Mouse (Mus musculus): Measurements from ENCODE around the gene Smpdl3b. TPM values are rescaled to one million over a fixed set of nuclear protein-coding genes. Genes with fewer than 3 reads are reported as not detected.
"Not testable (repeated sequence)": the region's sequence is repeated elsewhere in the genome, so short reads cannot be mapped to it uniquely, and the experiment has no call there.

The Smpdl3b gene
- polyA plus RNA-seq, 1 experiment from 2014 or later: 4.6 TPM

DNA sequence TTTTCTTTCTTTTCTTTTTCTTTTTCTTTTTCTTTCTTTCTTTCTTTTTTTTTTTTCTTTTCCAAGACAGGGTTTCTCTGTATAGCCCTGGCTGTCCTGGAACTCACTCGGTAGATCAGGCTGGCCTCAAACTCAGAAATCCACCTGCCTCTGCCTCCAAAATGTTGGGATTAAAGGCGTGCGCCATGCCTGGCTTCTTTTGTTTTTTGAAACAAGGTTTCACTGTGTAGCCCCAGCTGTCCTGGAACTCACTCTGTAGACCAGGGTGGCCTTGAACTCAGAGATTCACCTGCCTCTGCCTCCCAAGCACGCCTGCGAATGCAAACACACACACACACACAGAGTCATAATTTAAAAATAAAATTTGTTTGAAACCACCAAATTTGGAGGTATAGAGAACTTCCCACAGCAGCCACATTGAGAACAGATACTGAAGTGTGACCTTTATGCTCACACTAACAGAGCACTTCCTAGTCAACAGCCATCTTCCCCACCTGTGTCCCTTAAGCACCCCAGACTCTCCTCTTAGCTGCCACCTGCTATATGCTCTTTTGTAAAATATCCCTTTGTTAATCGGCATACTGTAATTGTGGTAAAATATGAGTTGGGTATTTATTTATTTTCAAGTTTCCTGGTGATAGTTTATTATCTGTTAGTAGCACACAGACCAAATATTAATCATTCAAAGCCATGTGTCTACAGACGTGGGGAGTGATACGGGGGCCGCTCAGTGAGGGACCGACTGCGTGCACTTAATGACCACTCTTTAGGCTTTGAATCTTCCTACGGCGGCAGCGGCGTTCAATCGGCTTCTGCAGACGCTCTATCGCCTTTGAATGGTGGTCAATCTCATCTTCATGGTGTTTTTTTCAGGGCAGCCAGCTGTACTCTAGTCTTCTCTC lies 44.4 kb upstream of the Smpdl3b start:
- no peak overlapping the region for H3K4me2 ChIP-seq (ENCODE audit: low read depth, severe bottlenecking)
- 88% methylated on average over 18 of the region's 18 CpGs for WGBS
- H3K9ac ChIP-seq (ENCODE audit: low read length): no peak overlapping the region
- H3K4me3 ChIP-seq (ENCODE audit: low read depth, low read length): no peak overlapping the region
- no peaks in the 10 kb centered on the region for H3K4me1 ChIP-seq (ENCODE audit: control insufficient read depth, insufficient read depth, low read length)
- no peaks in the 10 kb centered on the region for H3K9me3 ChIP-seq (ENCODE audit: control insufficient read depth, low read length)
- H3K36me3 ChIP-seq (ENCODE audit: control insufficient read depth, insufficient read depth, low read length): no peaks in the 10 kb centered on the region
- 0 out of 2 replicates have a peak, but pooled peaks cover 2% of the 10 kb centered on the region for H3K27me3 ChIP-seq (ENCODE audit: control insufficient read depth, insufficient read depth, low read length)
- ATAC-seq (ENCODE audit: insufficient number of reproducible peaks, low FRiP score, low TSS enrichment, low read depth) (no peak), DNase-seq (ENCODE audit: low spot score) (no peak)
- H3K27ac ChIP-seq (replicated peaks; ENCODE audit: low read depth, low read length): no peak overlapping the region

DNA sequence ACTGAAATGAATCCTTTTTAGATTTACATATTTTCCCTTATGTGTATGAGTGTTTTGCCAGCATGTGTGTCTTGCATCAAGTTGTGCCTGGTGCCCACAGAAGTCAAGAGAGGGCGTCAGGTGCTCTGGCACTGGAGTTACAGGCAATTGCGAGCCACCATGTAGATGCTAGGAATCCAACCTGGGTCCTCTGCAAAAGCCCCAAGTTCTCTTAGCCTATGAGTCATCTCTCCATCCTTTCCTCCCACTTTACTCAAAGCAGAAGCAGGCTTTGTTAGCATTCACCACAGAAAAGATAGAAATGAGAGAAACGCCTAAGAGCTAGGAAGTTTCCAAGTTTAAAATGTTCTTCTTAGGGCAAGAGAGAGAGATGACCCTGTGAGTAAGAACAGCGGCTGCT lies 42.8 kb upstream of the Smpdl3b start:
- no peak for DNase-seq (ENCODE audit: low spot score)
- Histone ChIP-seq H3K27ac (replicated peaks; ENCODE audit: low read depth, low read length) (no peak overlapping the region), H3K9ac (ENCODE audit: low read length) (no peak overlapping the region), H3K27me3 (ENCODE audit: control insufficient read depth, insufficient read depth, low read length) (peaks cover 5% of the 10 kb centered on the region), H3K9me3 (ENCODE audit: control insufficient read depth, low read length) (no peaks in the 10 kb centered on the region), H3K4me1 (ENCODE audit: control insufficient read depth, insufficient read depth, low read length) (peaks cover 5% of the 10 kb centered on the region; the same call in 1 of the 2 replicates), H3K4me2 (ENCODE audit: low read depth, severe bottlenecking) (no peak overlapping the region), H3K36me3 (ENCODE audit: control insufficient read depth, insufficient read depth, low read length) (no peaks in the 10 kb centered on the region), H3K4me3 (ENCODE audit: low read depth, low read length) (no peak overlapping the region)
- ATAC-seq (ENCODE audit: insufficient number of reproducible peaks, low FRiP score, low TSS enrichment, low read depth): no peak
- 89% methylated on average over 4 of the region's 4 CpGs for WGBS

DNA sequence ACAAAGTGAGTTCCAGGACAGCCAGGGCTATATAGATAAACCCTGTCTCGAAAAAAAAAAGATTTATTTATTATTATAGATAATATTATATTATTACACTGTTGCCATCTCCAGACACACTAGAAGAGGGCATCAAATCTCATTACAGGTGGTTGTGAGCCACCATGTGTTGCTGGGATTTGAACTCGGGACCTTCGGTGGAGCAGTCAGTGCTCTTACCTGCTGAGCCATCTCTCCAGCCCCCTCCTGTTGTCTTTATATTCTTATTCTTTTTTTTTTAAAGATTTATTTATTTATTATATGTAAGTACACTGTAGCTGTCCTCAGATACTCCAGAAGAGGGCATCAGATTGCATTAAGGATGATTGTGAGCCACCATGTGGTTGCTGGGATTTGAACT lies 41.6 kb upstream of the Smpdl3b start:
- not testable (repeated sequence) for H3K27me3 ChIP-seq (ENCODE audit: control insufficient read depth, insufficient read depth, low read length); H3K27ac ChIP-seq (replicated peaks; ENCODE audit: low read depth, low read length); H3K4me2 ChIP-seq (ENCODE audit: low read depth, severe bottlenecking); ATAC-seq (ENCODE audit: insufficient number of reproducible peaks, low FRiP score, low TSS enrichment, low read depth); H3K4me1 ChIP-seq (ENCODE audit: control insufficient read depth, insufficient read depth, low read length); DNase-seq (ENCODE audit: low spot score); H3K9ac ChIP-seq (ENCODE audit: low read length); H3K4me3 ChIP-seq (ENCODE audit: low read depth, low read length); H3K36me3 ChIP-seq (ENCODE audit: control insufficient read depth, insufficient read depth, low read length); H3K9me3 ChIP-seq (ENCODE audit: control insufficient read depth, low read length)
- WGBS: 89% methylated on average over 3 of the region's 3 CpGs

DNA sequence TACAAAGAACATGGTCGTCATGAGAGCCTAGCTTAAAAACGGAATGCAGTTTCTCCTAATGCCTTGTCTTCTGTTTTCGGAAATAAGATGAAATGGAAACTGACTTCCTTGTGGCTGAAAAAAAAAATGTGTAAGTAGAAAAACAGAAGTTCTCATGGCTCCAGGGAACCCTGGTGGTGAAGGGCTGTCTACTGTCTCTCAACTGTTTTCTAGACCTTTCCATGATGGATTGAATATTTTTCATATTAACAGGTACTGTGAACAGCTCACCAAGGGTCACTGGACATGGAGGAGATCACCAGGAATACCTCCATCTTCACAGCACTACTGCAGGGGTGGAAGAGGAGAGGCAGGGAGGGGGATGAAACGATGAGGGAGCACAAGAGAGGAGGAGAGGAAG lies 41.0 kb upstream of the Smpdl3b start:
- 75% methylated on average over 4 of the region's 4 CpGs for WGBS
- H3K9ac ChIP-seq (ENCODE audit: low read length): no peak overlapping the region
- ATAC-seq (ENCODE audit: insufficient number of reproducible peaks, low FRiP score, low TSS enrichment, low read depth): no peak

DNA sequence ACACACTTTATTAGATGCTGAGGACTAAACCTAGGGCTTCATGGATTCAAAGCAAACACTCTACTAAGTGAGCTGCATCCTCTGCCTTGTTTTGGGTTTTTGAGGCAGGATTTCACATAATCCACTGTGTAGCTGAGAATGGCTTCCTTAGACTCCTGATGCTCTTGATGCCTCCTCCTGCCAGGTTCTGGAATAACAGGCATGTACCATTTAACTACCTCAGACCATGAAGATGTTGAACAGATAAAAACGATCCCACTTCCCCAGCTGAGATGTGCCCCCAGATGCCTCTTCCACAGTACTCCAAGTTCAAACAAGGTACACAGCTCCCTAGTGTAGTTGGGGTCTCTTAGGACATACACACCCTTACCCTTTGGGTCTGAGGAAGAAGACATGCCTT lies 40.4 kb upstream of the Smpdl3b start:
- Histone ChIP-seq H3K27ac (replicated peaks; ENCODE audit: low read depth, low read length) (no peak overlapping the region), H3K9ac (ENCODE audit: low read length) (no peak overlapping the region), H3K4me1 (ENCODE audit: control insufficient read depth, insufficient read depth, low read length) (peaks cover 5% of the 10 kb centered on the region; the same call in 1 of the 2 replicates), H3K4me2 (ENCODE audit: low read depth, severe bottlenecking) (no peak overlapping the region), H3K9me3 (ENCODE audit: control insufficient read depth, low read length) (no peaks in the 10 kb centered on the region), H3K36me3 (ENCODE audit: control insufficient read depth, insufficient read depth, low read length) (no peaks in the 10 kb centered on the region), H3K27me3 (ENCODE audit: control insufficient read depth, insufficient read depth, low read length) (peaks cover 9% of the 10 kb centered on the region), H3K4me3 (ENCODE audit: low read depth, low read length) (no peak overlapping the region)
- 78% methylated on average over 1 of the region's 1 CpGs for WGBS
- ATAC-seq (ENCODE audit: insufficient number of reproducible peaks, low FRiP score, low TSS enrichment, low read depth): no peak
- no peak for DNase-seq (ENCODE audit: low spot score)

More for the DNA sequence above, 41.0 kb upstream of the Smpdl3b start:
- Histone ChIP-seq H3K36me3 (ENCODE audit: control insufficient read depth, insufficient read depth, low read length) (no peaks in the 10 kb centered on the region), H3K27ac (replicated peaks; ENCODE audit: low read depth, low read length) (no peak overlapping the region), H3K4me1 (ENCODE audit: control insufficient read depth, insufficient read depth, low read length) (peaks cover 5% of the 10 kb centered on the region; the same call in 1 of the 2 replicates), H3K27me3 (ENCODE audit: control insufficient read depth, insufficient read depth, low read length) (peaks cover 9% of the 10 kb centered on the region), H3K4me2 (ENCODE audit: low read depth, severe bottlenecking) (no peak overlapping the region), H3K4me3 (ENCODE audit: low read depth, low read length) (no peak overlapping the region), H3K9me3 (ENCODE audit: control insufficient read depth, low read length) (no peaks in the 10 kb centered on the region)
- DNase-seq (ENCODE audit: low spot score): no peak

DNA sequence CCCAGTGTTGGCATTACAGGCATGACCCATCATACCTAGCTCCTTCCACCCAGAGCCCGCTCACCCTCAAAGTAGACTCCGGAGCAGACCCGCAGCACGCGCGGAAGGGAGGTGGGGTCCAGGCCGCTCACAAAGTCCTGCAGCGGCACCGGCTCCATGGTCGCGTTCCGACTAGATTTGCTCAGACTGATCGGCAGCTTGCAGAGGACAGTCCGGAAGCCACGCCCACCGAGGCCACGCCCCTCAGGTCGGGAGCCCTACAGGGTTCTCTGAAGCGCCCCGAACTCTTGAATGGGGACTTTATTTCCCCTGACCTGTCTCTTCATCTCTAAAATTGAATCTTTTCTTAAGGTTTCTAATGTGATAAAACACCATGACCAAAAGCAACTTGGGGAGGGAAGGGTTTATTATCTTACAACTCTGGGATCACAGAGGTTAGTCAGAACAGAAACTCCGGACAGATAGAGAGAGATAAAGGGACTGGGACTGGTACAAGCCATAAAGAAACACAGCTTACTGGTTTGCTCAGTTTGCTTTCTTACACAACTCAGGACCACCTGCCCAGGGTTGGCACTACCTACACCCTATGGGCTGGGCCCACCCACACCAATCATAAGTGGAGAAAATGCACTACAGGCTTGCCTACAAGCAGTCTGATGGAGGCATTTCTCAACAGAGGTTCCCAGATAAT lies 39.3 kb upstream of the Smpdl3b start, which contains the start of gene Themis2:
Themis2 (minus strand) TSS at position 192 of the 691 bp plus-strand sequence.
- DNase-seq (ENCODE audit: low spot score): peak; percentile 73
- H3K9me3 ChIP-seq (ENCODE audit: control insufficient read depth, low read length): no peaks in the 10 kb centered on the region
- H3K27ac ChIP-seq (replicated peaks; ENCODE audit: low read depth, low read length): no peak within 1 kb of the TSS
- peak within 1 kb of the TSS; percentile 40 for H3K4me2 ChIP-seq (ENCODE audit: low read depth, severe bottlenecking)
- H3K9ac ChIP-seq (ENCODE audit: low read length): peak within 1 kb of the TSS; percentile 27; the same call in 1 of the 2 replicates
- peaks cover 9% of the 10 kb centered on the region for H3K27me3 ChIP-seq (ENCODE audit: control insufficient read depth, insufficient read depth, low read length)
- H3K4me1 ChIP-seq (ENCODE audit: control insufficient read depth, insufficient read depth, low read length): peaks cover 5% of the 10 kb centered on the region; the same call in 1 of the 2 replicates
- 2% methylated on average over 21 of the region's 21 CpGs for WGBS
- ATAC-seq (ENCODE audit: insufficient number of reproducible peaks, low FRiP score, low TSS enrichment, low read depth): no peak
- H3K36me3 ChIP-seq (ENCODE audit: control insufficient read depth, insufficient read depth, low read length): no peaks in the 10 kb centered on the region
- H3K4me3 ChIP-seq (ENCODE audit: low read depth, low read length): peak within 1 kb of the TSS; percentile 24

DNA sequence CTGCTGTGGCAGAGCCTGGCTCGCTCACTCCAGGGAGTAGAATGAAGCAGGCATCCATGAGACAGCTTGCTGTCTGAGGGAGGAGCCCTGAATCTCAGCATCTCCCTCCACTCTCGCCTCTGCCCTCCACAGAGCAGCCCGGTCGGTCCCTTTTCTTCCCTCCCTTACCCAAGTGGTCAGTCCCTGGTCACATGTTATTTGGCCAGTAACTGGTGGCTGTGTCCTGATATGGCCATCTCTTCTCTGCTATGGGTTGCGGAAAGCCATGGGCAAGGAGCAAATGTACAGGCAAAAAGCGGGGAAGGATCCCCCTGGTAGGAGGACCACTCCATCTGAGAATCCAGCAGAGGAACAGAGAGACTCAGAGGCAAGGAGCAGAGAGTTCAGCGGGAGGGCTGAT lies 38.1 kb upstream of the Smpdl3b start:
- no peak for ATAC-seq (ENCODE audit: insufficient number of reproducible peaks, low FRiP score, low TSS enrichment, low read depth)
- H3K36me3 ChIP-seq (ENCODE audit: control insufficient read depth, insufficient read depth, low read length): no peaks in the 10 kb centered on the region
- H3K9me3 ChIP-seq (ENCODE audit: control insufficient read depth, low read length): no peaks in the 10 kb centered on the region
- H3K27me3 ChIP-seq (ENCODE audit: control insufficient read depth, insufficient read depth, low read length): peaks cover 9% of the 10 kb centered on the region
- no peak overlapping the region for H3K4me2 ChIP-seq (ENCODE audit: low read depth, severe bottlenecking)
- H3K4me1 ChIP-seq (ENCODE audit: control insufficient read depth, insufficient read depth, low read length): peaks cover 5% of the 10 kb centered on the region; the same call in 1 of the 2 replicates
- 59% methylated on average over 7 of the region's 7 CpGs for WGBS
- no peak overlapping the region for H3K9ac ChIP-seq (ENCODE audit: low read length)
- H3K27ac ChIP-seq (replicated peaks; ENCODE audit: low read depth, low read length): no peak overlapping the region
- DNase-seq (ENCODE audit: low spot score): no peak
- H3K4me3 ChIP-seq (ENCODE audit: low read depth, low read length): no peak overlapping the region

DNA sequence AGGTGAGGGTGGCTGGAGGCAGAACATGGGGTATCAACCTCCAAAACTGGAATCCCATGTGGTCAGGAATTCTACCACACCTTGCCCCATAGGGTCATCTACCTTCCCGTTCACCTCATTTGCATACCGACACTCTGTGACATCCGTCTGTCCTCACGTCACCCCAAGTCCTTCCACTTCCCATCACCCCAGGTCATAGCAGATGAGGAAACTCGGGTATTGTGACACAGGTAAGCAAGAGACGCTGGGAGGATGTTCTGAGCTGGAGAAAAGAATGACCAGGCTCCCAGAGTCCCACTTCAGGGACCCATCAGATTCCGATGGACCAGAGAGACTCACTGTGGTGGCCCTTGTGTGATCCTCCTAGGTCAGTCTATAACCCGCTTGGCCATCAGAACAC lies 37.7 kb upstream of the Smpdl3b start:
- Histone ChIP-seq H3K4me2 (ENCODE audit: low read depth, severe bottlenecking) (no peak overlapping the region), H3K36me3 (ENCODE audit: control insufficient read depth, insufficient read depth, low read length) (no peaks in the 10 kb centered on the region), H3K27ac (replicated peaks; ENCODE audit: low read depth, low read length) (no peak overlapping the region), H3K9ac (ENCODE audit: low read length) (no peak overlapping the region), H3K27me3 (ENCODE audit: control insufficient read depth, insufficient read depth, low read length) (peaks cover 9% of the 10 kb centered on the region), H3K4me1 (ENCODE audit: control insufficient read depth, insufficient read depth, low read length) (peaks cover 5% of the 10 kb centered on the region; the same call in 1 of the 2 replicates), H3K9me3 (ENCODE audit: control insufficient read depth, low read length) (no peaks in the 10 kb centered on the region), H3K4me3 (ENCODE audit: low read depth, low read length) (no peak overlapping the region)
- 83% methylated on average over 8 of the region's 8 CpGs for WGBS
- ATAC-seq (ENCODE audit: insufficient number of reproducible peaks, low FRiP score, low TSS enrichment, low read depth) (no peak), DNase-seq (ENCODE audit: low spot score) (no peak)

All from limb, embryonic 11.5 days (tissue).